Mouse (Mus musculus) limb, embryonic 12.5 days (tissue): ENCODE data around the gene Tsc22d1. TPM values are rescaled to one million over a fixed set of nuclear protein-coding genes. Genes with fewer than 3 reads are reported as not detected.

Source experiments
- ATAC-seq: fragments of 200-750 bp; cut with Nextera tagmentation; 2 replicates; pipeline ENCODE4 v1.8.0; 2017; ENCODE audit warnings: low read depth, moderate TSS enrichment; ENCODE audit not compliant: insufficient number of reproducible peaks, insufficient read depth, low FRiP score, low TSS enrichment
- H3K27ac ChIP-seq: fragments of 300-500 bp; sonication (generic); 2 replicates; pipeline ENCODE4 v1.5.1; 2016; ENCODE audit warnings: mild to moderate bottlenecking, moderate library complexity
- H3K27me3 ChIP-seq: fragments of 300-500 bp; sonication (generic); 2 replicates; pipeline ENCODE4 v1.6.1; 2016; ENCODE audit warnings: mild to moderate bottlenecking, moderate library complexity
- H3K36me3 ChIP-seq: fragments of 300-500 bp; sonication (generic); 2 replicates; pipeline ENCODE4 v1.6.1; 2016; ENCODE audit warnings: mild to moderate bottlenecking, moderate library complexity
- H3K4me1 ChIP-seq: fragments of 300-500 bp; sonication (generic); replicated peaks from 2 replicates; pipeline ENCODE4 v1.6.1; 2016
- H3K4me2 ChIP-seq: fragments of 300-500 bp; sonication (generic); 2 replicates; pipeline ENCODE4 v1.6.1; 2016; ENCODE audit warnings: mild to moderate bottlenecking, moderate library complexity
- H3K4me3 ChIP-seq: fragments of 300-500 bp; sonication (generic); replicated peaks from 2 replicates; pipeline ENCODE4 v1.5.1; 2016; ENCODE audit warnings: mild to moderate bottlenecking
- H3K9ac ChIP-seq: fragments of 300-500 bp; sonication (generic); replicated peaks from 2 replicates; pipeline ENCODE4 v1.6.1; 2016; ENCODE audit warnings: mild to moderate bottlenecking, moderate library complexity
- H3K9me3 ChIP-seq: fragments of 300-500 bp; sonication (generic); 2 replicates; pipeline ENCODE4 v1.6.1; 2016; ENCODE audit warnings: mild to moderate bottlenecking, moderate library complexity
- WGBS: fragments of 180-500 bp; shearing (Covaris S2); methylation state at CpG from one replicate; pipeline ENCODE4 v1.1.7; 2016; 5-methylcytosine and 5-hydroxymethylcytosine counted together
- polyA plus RNA-seq: library from polyadenylated mRNA; unstranded; fragments of >200 nt; fragmentation: Nextera tagmentation; extraction: Ambion mirVana; gene quantifications from 2 replicates; pipeline ENCODE4 v1.2.1, GENCODE M21; 2016

The Tsc22d1 gene
- polyA plus RNA-seq, 1 experiment from 2014 or later, result 610 TPM

DNA sequence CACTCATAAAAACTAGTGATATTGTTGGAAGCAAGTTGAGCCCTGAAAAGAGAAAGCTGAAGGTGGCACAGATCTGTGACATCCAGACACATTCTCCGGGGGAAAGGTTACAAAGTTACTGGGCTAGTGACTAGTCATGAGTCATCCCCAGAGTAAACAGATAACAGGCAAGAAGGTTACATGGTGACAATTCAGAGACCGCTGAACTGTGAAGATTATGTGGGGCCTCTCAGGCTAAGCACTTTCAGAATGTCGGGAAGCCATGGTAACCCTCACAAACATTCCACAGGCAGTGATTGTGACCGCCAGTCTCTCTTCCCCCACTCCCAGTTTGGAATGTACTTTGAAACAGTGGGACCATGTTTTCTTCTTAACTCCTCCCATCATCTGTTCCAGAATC lies 105.8 kb downstream of the Tsc22d1 start:
- no peak overlapping the region for H3K9ac ChIP-seq
- H3K27me3 ChIP-seq, result no peaks in the 10 kb centered on the region
- no peak overlapping the region for H3K4me3 ChIP-seq
- H3K4me1 ChIP-seq, result peaks cover 3% of the 10 kb centered on the region; the same call in 1 of the 2 replicates
- no peak overlapping the region for H3K27ac ChIP-seq
- no peak for ATAC-seq
- H3K4me2 ChIP-seq, result no peak overlapping the region
- H3K36me3 ChIP-seq, result no peaks in the 10 kb centered on the region
- WGBS, result 69% methylated on average over 4 of the region's 4 CpGs
- H3K9me3 ChIP-seq, result no peaks in the 10 kb centered on the region

DNA sequence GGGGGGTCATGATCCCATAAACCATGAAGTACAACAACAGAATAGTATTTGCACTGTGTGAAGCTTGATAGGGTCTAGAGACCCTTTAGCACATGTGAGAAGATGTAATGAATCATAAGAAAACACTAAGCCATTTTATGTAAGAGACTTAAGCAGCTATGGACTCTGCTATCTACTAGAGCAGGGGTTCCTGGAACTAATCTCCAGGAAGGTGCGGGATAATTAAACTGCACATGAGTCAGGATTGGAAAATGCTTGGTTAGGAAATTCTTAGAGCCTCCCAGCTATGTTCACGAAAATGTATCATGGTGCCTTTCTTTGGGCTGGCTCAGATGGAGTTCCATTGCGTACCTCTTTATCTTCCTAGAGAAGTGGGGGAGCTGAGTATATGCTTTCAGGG lies 106.5 kb downstream of the Tsc22d1 start:
- no peak overlapping the region for H3K27ac ChIP-seq
- no peaks in the 10 kb centered on the region for H3K36me3 ChIP-seq
- no peak overlapping the region for H3K9ac ChIP-seq
- 90% methylated on average over 3 of the region's 3 CpGs for whole genome bisulfite sequencing
- no peaks in the 10 kb centered on the region; the same call in 1 of the 2 replicates for H3K4me1 ChIP-seq
- H3K4me3 ChIP-seq, result no peak overlapping the region
- no peaks in the 10 kb centered on the region for H3K27me3 ChIP-seq
- no peaks in the 10 kb centered on the region for H3K9me3 ChIP-seq
- no peak overlapping the region for H3K4me2 ChIP-seq
- no peak for ATAC-seq

DNA sequence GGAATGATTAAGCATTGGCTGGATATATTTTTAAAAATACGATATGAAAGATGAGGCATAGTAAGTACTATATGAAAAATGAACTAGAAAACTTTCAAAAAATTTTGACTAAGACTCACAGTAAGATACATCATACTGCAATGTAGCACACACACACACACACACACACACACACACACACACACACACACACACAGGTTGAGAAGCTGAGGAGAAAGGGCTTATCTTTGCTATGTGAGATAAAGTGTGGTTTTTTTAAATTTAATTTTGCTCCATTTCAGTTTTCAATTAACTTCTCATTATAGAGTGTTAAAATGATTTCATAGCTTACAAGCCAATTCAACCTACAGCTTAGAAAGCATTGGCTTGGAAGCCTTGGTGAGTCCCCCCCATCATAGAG lies 108.6 kb downstream of the Tsc22d1 start:
- Histone ChIP-seq H3K4me1 (peaks cover 20% of the 10 kb centered on the region), H3K4me2 (no peak overlapping the region), H3K27ac (no peak overlapping the region), H3K9ac (no peak overlapping the region), H3K4me3 (no peak overlapping the region), H3K9me3 (no peaks in the 10 kb centered on the region), H3K36me3 (no peaks in the 10 kb centered on the region), H3K27me3 (no peaks in the 10 kb centered on the region)
- 83% methylated on average over 1 of the region's 1 CpGs for WGBS
- ATAC-seq, result no peak

DNA sequence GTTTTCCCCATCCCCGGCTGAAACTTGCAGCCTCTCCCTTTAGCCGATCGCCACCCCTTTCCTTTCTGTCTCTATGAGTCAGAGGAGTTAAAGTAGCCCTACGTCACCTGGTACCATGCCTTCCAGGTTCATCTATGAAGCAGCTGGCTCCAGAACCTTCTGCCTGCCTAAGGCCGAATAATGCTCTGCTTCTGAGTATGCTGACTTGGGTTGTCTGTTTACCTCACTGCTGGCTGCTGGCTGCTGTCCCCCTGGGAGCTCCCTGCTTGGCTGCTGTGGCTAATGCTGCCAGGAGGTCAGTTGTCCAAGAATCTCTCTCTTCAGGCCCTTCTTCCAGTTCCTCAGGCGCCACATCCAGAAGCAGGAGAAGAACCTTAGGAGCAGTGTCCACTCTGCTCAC lies 111.7 kb downstream of the Tsc22d1 start:
- whole genome bisulfite sequencing, result 90% methylated on average over 6 of the region's 6 CpGs
- Histone ChIP-seq H3K4me3 (no peak overlapping the region), H3K9ac (no peak overlapping the region), H3K36me3 (no peaks in the 10 kb centered on the region), H3K27me3 (no peaks in the 10 kb centered on the region), H3K4me2 (no peak overlapping the region), H3K27ac (no peak overlapping the region), H3K4me1 (peaks cover 46% of the 10 kb centered on the region), H3K9me3 (no peaks in the 10 kb centered on the region)
- ATAC-seq, result no peak

DNA sequence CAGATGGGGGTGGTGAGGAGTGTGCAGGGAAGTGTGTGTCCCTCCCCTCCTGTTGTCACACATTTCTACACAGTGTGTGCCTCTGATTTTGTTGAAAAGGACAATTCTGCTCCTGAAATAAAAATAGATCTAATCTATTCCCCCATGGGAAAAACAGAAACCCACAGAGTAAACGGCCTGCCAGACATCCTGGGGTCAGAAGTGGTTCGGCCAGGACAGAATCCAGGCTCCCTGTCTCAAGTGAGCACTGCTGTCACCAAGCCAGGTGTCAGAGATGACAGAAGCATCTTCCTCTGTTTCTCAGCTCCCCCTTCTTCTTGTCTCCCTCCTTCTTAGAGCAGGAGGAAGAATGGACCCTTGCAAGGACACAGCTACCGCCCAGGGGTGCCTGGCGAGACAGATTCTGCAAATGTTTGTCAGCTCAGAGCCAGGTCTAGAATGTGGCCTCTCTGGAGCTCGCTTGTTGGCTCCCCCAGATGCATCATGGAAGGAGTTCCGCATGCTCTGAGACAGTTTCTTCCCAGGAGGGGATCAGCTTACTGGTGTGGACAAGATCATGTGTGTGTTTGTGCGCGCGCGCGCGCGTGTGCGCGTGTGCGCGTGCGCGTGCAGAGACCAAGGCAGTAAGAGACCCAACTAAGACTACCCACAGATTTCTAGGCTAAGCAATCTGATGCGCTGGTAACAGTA lies 112.4 kb downstream of the Tsc22d1 start:
- Histone ChIP-seq H3K27ac (0 out of 2 replicates have a peak overlapping the region, but pooled peaks have one; percentile 24), H3K9ac (no peak overlapping the region), H3K4me2 (no peak overlapping the region), H3K27me3 (no peaks in the 10 kb centered on the region), H3K4me1 (peaks cover 49% of the 10 kb centered on the region), H3K4me3 (no peak overlapping the region), H3K36me3 (no peaks in the 10 kb centered on the region), H3K9me3 (no peaks in the 10 kb centered on the region)
- WGBS, result 85% methylated on average over 20 of the region's 20 CpGs
- 0 out of 2 replicates have a peak, but pooled peaks have one; percentile 33 for ATAC-seq

DNA sequence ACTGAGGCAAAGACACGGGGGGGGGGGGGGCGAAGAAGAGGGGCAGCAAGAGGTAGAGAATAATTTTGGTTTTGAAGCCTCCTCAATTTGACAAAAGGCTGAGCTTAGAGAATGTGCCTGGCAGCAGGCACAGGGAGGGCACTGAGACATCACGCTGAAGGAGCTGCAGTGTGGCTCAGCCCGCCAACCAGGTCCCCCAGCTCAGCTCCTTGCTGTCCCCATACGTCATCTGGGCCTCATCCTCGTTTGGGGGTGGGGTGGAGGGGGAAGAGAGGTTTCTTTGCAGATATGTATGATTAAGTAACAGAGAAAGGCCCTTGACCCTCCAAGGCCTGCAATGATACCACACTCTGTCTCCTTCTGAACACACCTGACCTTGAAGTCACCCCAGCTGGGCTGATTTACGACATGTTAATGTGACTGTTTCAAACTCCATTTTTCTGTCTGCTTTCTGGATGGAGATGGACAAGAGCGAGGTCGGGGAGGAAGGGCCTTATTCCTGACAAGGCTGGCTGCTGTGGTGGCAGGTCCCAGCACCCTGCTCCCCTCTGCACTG lies 113.1 kb downstream of the Tsc22d1 start:
- no peaks in the 10 kb centered on the region for H3K27me3 ChIP-seq
- no peak overlapping the region for H3K9ac ChIP-seq
- peaks cover 56% of the 10 kb centered on the region for H3K4me1 ChIP-seq
- H3K4me3 ChIP-seq, result no peak overlapping the region
- H3K27ac ChIP-seq, result peak overlapping the region; percentile 81
- no peak for ATAC-seq
- H3K4me2 ChIP-seq, result no peak overlapping the region
- 35% methylated on average over 8 of the region's 9 CpGs for WGBS
- no peaks in the 10 kb centered on the region for H3K36me3 ChIP-seq
- no peaks in the 10 kb centered on the region for H3K9me3 ChIP-seq

DNA sequence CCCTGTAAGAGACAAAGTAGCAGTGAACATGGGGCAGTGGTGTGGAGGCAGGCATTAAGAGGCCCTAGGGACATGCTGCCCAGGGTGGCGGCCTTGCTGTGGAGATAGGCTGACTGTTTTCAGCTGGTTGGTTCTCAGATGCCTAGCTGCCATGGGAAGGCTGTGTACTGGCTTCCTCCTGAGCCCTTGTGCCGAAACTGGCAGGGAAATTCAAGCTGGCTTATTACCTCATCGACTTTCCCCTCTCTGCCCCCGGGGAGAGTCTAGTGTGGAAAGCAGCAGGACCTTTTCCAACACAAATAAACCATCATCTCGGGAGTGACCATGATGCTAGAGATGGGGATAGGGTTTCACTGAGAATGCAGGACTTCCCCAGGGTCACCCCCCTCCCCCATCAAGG lies 113.9 kb downstream of the Tsc22d1 start:
- 24% methylated on average over 5 of the region's 5 CpGs for WGBS
- no peak overlapping the region for H3K9ac ChIP-seq
- H3K27ac ChIP-seq, result peak overlapping the region; percentile 81
- H3K27me3 ChIP-seq, result no peaks in the 10 kb centered on the region
- no peaks in the 10 kb centered on the region for H3K36me3 ChIP-seq
- H3K4me3 ChIP-seq, result no peak overlapping the region
- no peak for ATAC-seq
- peak overlapping the region; percentile 5; the same call in 1 of the 2 replicates for H3K4me2 ChIP-seq
- H3K9me3 ChIP-seq, result no peaks in the 10 kb centered on the region
- peaks cover 64% of the 10 kb centered on the region for H3K4me1 ChIP-seq

DNA sequence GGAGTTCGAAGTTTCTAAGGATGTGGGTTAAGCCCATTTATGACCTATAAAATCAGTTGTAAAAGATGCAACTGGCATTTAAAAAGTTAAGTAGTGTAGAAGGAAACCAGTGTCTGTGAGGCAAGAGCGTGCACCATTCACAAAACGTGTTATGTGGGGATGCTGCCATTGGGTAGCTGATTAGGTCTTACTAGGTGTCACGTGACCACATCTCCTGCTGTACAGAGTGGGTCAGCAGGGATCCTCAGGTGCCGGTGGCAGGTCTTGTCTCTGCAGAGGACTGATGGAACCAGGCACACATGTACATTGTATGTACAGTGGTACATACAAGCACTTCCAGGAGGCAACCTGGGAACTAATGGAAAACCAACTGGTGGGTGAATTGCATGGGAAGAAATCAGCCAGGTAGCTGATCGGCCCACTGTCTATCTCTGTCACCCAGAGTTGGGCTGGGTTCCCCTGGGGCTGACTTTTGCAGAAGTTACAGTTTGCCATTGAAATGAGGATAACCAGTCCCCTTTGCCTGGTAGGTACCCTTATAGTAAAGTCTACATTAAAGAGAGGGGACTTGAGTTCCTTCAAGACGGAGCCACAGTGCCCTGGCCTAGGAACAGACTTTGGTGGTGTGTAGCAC lies 116.4 kb downstream of the Tsc22d1 start:
- H3K4me1 ChIP-seq, result peaks cover 73% of the 10 kb centered on the region
- no peaks in the 10 kb centered on the region for H3K36me3 ChIP-seq
- H3K27me3 ChIP-seq, result no peaks in the 10 kb centered on the region
- no peak overlapping the region for H3K27ac ChIP-seq
- ATAC-seq, result no peak
- H3K9me3 ChIP-seq, result no peaks in the 10 kb centered on the region
- H3K4me3 ChIP-seq, result no peak overlapping the region
- H3K9ac ChIP-seq, result no peak overlapping the region
- no peak overlapping the region for H3K4me2 ChIP-seq
- 68% methylated on average over 7 of the region's 7 CpGs for WGBS

DNA sequence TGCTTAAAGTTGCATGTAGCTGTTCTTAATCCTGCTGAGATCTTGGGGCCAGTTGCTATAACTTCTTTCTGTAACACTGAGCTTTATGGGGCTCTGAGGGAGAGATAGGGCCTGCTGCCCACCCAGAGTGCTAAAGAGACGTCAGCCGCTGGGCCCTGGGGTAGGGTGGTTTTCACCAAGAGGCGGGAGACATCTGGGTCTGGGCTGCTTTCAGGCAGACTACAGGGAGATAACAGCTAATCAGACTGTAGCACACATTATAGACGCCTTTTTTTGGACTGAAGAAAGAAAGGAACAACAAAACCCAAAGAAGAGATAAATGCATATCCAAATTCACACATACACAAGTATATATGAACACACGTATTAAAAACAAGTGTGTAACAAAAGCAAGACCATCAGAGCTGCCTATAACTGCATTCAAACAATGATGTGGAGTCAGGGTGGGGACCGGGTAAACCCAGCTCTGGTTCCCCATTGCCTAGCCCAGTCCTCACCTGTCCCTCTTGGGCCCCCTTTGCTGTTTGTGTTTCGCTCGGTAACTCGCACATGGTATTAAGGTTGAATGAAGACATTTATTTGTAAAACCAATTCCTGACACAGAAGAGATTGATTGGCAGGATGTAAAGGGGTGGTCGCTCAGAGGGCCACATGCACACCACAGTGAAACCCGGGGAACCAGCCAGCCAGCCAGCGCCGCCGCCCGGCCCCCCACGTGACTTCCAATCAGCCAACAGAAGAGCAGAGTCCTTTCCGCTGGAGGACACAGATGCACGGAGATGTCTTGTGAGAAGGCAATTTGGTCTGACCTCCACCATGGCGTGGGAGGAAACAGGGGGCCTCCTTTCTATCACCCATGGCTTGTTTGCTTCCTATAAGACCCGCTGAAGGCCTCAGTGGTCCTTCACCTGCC lies 117.8 kb downstream of the Tsc22d1 start:
- peak; percentile 56; the same call in 1 of the 2 replicates for ATAC-seq

DNA sequence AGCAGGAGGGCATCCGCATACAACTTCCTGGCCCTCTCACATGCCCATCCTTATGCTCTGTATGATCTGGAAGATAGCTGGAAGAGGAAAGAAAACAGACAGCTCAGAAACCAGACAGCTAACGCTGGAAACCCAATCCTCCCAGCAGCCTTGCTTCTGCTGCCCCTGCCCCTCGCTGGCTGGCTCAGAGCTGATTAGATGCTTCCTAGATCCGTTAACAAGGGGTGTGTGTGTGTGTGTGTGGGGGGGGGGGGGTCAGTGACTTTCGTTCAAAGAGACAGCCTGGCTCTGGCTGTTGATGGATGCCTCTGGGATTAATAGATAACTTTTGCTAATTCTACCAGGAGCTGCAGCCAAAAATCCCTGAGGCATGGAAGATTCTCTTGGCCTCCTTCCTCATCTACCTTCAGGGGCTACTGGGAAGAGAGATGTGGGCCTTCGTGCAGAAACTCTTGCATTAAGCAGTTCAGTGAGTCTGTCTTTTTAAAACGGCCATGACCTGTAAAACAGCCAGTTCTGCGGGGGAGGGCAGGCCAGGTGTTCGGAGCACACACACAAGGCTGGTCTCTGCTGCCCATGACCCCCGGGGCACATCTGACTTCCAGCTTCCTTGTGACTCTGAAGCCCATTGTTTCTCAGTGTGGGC lies 118.5 kb downstream of the Tsc22d1 start:
- peaks cover 64% of the 10 kb centered on the region for H3K4me1 ChIP-seq
- H3K4me3 ChIP-seq, result peak overlapping the region; percentile 18
- 0 out of 2 replicates have a peak overlapping the region, but pooled peaks have one; percentile 34 for H3K9ac ChIP-seq
- peak overlapping the region; percentile 51 for H3K4me2 ChIP-seq
- 7% methylated on average over 10 of the region's 10 CpGs for WGBS
- H3K27me3 ChIP-seq, result no peaks in the 10 kb centered on the region
- H3K36me3 ChIP-seq, result no peaks in the 10 kb centered on the region
- no peaks in the 10 kb centered on the region for H3K9me3 ChIP-seq
- H3K27ac ChIP-seq, result peak overlapping the region; percentile 78
- no peak for ATAC-seq

More for the DNA sequence above, 117.8 kb downstream of the Tsc22d1 start:
- no peaks in the 10 kb centered on the region for H3K36me3 ChIP-seq
- 0 out of 2 replicates have a peak overlapping the region, but pooled peaks have one; percentile 34 for H3K9ac ChIP-seq
- no peaks in the 10 kb centered on the region for H3K9me3 ChIP-seq
- H3K27me3 ChIP-seq, result no peaks in the 10 kb centered on the region
- H3K4me3 ChIP-seq, result peak overlapping the region; percentile 18
- H3K4me2 ChIP-seq, result peak overlapping the region; percentile 51
- H3K27ac ChIP-seq, result peak overlapping the region; percentile 78
- peaks cover 70% of the 10 kb centered on the region for H3K4me1 ChIP-seq
- WGBS, result 34% methylated on average over 20 of the region's 20 CpGs
